Mouse (Mus musculus) gastrocnemius, postnatal 14 days (tissue): ENCODE results near the gene Susd4. TPM values are rescaled to one million over a fixed set of nuclear protein-coding genes. Genes with fewer than 3 reads are reported as not detected.

Source experiments
- DNase-seq: peaks from one replicate; pipeline ENCODE4 v3.0.0; 2021; ENCODE audit warnings: mixed read lengths
- intact Hi-C: fragments of 180-260 bp; cut with DNase I; formaldehyde crosslinking; loops from one replicate; pipeline ENCODE4 v1.15.1; 2025; ENCODE audit warnings: low total_unique reads
- total RNA-seq, 2 experiments: library from RNA; stranded (reverse); gene quantifications; 2 replicates each; pipeline ENCODE4 v1.2.3; 2021

Susd4 gene
- total RNA-seq, 2 experiments from 2014 or later = 1.0 to 1.4 TPM

DNA sequence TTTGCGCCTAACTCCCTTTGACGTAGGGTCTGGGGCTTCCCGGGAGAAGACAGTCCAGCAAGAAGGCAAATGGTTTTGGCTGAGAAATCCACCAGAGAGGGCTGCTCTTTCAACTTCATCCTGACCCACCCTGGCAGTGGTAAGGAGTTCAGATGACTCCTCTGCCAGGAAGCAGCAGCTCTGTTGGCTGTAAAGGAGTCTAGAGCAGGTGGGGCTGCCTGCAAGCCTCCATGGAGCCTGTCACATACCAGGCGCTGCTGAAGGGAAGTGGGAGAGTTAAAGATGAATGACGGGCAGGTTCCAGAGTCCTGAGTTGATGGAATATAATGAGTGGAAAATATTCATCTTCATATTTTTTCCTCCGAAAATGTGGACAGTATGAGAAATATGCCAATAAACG lies 20.1 kb downstream of the Susd4 start:
- no peak for DNase-seq
- intact Hi-C loops = loop anchor here (10.0 kb wide), 1 partner anchor 219 kb away; the partner anchor contains the start of gene Capn8

DNA sequence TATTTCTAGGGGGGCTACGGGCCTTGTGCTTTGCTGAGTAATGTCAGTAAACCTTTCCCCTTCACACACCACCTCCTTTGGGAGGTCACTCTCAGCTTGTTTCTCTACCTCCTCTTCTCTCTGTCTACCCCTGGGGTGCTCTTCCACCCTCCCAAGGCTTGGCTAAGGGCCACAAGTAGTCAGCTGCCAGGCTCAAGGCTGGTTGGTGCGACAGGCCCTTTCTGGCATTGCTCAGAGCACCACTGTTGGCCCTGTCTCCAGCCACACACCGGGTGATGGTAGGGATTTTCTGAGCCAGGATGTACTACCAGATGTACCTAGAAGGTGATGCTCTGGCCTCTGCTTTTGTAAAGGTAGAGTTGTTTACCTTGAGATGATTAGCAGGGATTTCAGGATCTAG lies 21.1 kb downstream of the Susd4 start:
- intact Hi-C loops = loop anchor here (10.0 kb wide), 1 partner anchor 220 kb away; the partner anchor contains the start of gene Capn8
- DNase-seq = no peak

DNA sequence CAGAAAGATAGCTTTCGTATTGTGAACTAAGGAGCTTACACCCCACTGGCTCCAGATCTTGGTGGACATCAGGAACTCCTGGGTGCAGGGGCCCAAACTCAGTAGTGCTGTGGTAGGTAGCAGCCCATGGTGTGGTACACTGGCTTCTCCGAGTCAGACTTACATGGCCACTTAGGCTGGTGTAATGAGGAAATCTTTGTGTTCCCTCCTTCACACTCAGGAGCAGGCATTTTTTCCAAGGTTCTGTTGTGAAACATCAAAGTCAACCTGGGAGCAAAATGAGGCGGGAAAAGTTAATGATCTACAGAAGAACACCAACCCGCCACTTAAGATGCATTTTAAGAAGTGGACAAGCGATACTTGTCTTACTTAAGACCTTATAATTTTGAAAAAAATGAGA lies 21.8 kb downstream of the Susd4 start:
- DNase-seq = no peak
- intact Hi-C loops = loop anchor here (10.0 kb wide), 1 partner anchor 221 kb away; the partner anchor contains the start of gene Capn8

DNA sequence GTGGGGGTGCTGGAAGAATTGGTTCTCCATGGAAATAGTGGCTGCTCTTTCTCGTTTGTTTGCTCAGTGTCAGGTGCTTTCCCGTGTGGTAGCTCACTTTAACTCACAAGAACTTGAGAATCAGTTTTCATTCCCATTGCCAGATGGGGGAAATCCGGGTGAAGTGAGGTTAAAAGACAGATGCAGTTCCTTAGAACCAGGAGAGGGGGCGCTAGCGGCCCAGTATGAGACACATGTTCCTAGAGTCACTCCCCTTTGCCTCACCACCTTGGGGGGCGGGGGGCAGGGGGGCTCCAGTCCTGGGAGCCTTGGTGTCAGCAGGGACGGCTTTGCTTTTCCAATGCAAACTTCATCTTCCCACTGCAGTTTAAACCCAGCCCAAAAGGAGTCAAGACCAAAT lies 23.4 kb downstream of the Susd4 start:
- intact Hi-C loops = loop anchor here (10.0 kb wide), 1 partner anchor 222 kb away; the partner anchor contains the start of gene Capn8
- no peak for DNase-seq

DNA sequence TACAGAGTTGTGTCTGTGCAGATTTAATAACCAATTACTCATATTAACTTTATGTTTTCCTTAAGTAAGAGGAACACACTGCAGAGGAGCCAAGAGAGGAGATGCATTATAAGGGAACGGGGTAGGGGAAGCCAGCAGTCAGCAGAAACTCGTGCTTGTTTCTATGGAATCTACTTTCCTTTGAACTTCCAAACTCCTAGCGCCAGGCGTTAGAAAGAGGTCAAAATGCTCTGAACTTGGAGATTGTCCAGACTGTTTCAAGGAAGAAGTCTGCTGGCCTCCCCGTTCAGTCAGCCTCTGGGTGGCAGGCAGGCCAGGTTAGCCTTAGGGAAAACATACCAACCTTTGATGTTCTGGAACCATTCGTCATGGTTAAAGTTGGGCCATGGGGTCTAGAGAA lies 25.2 kb downstream of the Susd4 start:
- no peak for DNase-seq
- intact Hi-C loops = loop anchor here (10.0 kb wide), 1 partner anchor 224 kb away; the partner anchor contains the start of gene Capn8

DNA sequence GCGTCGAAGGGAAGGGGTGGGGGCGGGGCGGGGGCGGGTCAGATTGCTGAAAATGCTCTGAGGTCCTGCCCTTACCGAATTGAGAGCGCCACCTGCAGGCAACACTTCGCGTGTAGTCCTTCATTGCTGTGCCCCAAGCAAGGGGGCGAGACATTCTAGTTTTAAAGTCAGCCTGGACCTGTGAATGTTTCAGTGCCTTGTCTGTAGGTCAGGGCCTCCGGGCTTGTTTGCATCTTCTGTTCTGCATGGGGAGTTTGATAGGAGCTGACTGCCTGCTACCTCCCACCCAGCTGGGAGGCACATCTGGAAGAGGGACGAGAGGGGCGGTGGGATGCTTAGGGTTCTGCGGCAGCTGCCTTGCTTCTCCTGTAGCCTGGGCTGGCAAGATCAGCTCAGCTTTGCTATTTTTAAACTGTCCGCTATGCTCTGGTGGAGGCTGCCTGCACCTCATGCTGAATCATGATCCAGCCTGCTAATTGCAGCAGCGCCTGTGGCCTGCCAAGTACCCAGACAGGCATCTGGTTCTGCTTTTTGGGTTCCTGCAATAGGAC lies 28.9 kb downstream of the Susd4 start:
- intact Hi-C loops = no loop called here
- peak; percentile 73 for DNase-seq

DNA sequence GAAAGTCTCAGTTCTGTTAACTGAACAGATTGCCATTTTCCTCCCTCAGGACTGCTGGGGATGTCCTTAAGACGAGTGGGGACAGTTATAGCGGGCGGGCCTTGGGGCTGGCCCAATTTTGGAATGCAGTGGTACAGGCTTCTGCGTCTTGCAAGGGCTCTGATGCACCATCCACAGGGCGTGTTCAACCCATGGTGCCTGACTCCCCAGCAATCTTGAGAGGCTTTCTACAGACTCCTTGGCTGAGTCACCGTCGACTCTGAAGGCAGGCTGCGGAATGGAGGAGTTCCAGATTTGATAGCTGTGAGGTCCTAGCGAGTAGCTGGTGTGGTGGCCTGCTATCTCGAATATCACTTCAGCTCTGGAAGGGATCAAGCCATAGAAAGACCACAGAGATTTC lies 30.6 kb downstream of the Susd4 start:
- intact Hi-C loops = no loop called here
- DNase-seq = no peak

DNA sequence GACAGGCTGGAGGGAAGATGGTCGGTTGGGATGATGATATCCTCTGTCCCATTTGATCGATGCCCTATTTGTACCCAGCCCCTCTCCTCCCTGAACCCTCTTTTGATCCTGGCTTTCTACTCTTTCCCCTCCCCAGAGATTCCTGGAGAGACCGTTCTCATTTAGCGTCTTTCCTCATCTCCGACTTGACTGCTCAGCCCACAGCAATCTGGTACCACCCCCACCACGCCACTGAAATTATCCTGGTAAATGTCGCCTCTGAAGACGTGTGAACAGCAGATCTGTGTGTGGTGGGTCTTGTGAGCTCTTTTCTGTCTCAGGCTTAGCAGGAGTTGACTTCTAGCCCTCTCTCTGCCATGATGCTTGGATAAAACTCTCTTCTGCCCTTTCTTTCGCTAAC lies 31.0 kb downstream of the Susd4 start:
- intact Hi-C loops = no loop called here
- DNase-seq = no peak

DNA sequence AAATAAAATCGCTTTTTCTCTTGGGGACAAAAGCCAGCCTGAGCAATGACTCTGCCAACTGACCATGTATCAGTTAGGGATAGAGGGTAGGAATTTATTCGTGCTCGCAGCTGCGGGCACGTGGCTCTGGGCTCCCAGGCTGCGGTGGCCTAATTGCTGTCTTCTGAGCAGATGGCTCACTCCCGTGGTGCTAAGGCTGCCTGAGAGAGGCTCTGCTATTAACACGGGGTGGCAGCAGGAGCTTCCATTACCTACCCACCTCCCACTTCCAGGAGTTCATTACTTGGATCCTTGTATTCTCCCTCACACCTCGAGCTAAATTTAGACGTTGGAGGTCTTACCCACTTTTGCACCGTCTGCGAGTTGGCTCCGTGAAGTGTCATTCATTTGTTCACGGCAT lies 33.4 kb downstream of the Susd4 start:
- intact Hi-C loops = no loop called here
- no peak for DNase-seq

DNA sequence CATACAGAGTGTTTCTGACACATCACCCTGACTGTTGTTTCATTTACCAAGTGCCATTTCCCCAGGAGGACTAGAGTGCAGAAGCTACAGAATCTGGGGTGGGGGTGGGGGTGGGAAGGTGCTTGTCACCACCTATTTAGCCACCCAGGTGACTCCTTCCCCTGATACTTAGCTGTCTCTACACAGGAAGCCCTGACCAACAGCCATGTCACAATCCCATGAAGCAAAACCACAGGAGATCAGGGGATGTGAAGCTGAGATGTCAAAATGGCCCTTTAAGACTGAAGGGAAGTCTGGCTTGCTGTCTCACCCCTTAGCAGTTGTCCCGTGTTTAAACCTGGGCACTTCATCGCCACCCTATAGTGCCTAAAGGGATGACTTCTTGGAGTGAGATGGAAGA lies 37.9 kb downstream of the Susd4 start:
- intact Hi-C loops = no loop called here
- DNase-seq = no peak

DNA sequence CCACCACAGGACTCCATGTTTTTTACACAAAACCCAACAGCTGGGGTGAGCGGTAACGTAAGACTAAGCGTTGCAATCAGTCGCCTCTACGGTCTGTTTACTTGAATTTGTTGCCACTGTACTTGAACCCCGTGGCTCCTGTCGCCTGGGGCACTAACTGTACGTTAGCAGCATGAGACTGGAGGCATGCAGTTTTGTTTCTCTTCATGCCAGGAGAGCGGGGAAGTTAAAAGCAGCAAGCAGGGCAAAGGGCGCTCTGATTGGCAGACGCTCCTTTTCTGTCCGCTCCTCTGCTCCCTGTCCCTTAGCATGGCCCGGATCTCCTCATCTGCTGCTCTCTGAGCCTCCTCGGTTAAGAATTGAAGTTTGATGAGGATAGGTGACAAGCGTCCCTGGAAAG lies 39.2 kb downstream of the Susd4 start:
- no peak for DNase-seq
- intact Hi-C loops = no loop called here

DNA sequence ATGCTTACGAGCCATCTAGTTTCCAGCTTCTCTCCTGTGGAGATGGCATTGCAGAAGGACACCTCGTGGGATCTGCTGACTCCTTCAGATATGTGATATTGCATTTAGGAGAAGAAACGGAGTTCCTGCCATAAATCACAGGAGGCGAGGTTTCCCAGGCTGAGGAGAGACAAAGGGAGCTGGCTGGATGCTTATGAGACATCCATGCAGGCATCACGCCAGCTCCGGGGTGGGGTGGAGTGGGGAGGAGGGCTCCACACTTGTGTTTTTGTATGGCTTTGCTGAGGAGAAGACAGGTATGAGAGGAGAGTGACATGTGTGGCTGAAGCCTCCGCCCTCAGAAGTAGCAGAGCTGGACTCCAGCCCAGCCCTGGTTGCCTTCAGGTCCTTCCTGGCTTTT lies 50.3 kb downstream of the Susd4 start:
- no peak for DNase-seq
- intact Hi-C loops = no loop called here

DNA sequence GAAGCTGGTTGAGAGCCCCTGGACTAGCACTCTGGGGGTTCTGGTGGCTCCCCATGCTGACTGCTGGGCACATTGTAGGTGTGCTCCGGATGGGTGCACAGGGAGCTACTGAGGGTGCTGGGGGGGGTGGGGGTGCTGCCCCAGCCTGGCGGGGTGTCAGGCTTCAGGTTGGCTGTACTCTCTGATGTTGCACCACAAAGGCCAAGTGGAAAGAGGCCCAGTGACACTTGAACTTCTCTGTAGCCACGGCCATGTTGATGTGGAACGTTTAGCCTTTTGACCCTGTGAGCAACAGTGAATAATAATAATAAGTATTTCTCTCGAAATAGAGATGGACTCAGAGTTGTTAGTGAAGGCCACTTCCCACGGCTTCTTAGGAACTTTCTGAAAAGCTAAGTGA lies 50.9 kb downstream of the Susd4 start:
- intact Hi-C loops = no loop called here
- DNase-seq = no peak

DNA sequence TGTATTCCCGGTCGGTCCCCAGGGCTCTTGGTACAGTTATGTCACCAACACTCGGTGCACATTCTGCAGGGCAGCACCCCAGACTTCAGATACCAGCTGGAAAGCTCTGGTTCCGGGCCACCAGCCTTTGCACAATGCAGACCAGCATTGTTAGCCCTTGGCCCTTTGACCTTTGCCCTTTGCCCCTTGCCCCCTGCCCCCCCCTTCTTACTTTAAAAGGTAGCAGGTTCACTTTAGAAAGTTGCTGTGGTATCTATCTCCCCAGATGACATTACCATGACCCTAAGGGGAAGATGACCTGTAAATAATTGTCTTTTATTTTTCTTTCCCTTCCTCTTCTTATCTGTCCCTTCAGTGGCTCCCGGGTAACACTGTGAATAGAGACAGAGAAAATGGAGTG lies 53.4 kb downstream of the Susd4 start:
- no peak for DNase-seq
- intact Hi-C loops = no loop called here

DNA sequence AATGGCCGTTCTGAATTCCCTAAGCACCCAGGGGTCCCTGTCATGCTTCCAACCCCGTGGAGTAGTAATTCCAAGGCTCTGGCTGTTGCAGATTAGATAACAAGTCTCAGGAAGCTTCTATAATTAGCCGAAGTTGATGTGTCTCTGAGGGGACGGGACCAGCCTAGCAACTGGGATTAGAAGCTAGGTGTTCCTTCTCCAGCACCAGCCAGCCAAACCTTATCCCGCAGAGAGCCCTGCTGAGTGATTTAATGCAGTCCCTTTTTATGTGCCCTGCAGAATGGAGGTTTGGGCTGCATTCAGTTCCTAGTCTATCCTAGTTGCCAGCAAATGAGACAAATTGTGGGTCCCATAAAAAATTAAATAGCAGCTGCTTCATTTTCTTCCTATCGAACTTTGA lies 54.0 kb downstream of the Susd4 start:
- intact Hi-C loops = no loop called here
- no peak for DNase-seq

DNA sequence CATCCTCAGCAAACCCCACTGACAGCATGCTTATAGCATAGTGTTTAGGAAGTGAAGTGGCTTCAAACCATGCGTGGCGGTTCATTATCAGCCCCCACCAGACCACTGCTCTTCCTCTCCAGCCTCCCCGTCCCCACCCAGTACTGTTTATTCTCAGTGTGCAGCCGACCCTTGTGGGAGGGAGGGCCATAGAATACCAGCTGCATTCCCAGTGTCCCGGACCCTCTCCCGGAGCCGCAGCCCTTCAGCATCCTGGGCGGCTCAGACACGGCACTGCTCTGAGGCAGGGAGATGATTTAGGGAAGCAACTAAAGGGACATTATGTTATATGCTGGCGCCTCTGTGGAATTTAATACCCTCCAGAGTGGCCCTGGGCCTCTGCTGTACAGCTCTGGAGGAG lies 55.3 kb downstream of the Susd4 start:
- no peak for DNase-seq
- intact Hi-C loops = no loop called here

DNA sequence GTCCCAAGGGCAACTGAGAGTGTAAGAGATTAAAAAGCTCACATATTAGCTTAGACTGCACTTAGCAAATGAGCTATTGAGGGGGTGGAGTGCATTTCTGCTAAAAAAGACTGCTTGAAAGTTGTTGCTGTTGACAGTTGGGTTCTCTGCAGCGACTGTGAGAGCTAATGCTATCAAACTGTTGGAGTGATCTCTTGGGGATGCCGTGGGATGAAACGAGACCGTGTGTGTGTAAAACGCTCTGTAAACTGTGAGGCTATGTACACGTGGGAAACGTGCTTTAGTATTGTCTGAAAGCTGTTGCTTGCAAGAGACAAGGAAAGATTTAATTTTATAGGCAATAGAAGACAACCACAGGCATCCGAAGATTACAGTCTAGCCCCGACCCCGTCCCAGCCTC lies 59.1 kb downstream of the Susd4 start:
- intact Hi-C loops = no loop called here
- no peak for DNase-seq

DNA sequence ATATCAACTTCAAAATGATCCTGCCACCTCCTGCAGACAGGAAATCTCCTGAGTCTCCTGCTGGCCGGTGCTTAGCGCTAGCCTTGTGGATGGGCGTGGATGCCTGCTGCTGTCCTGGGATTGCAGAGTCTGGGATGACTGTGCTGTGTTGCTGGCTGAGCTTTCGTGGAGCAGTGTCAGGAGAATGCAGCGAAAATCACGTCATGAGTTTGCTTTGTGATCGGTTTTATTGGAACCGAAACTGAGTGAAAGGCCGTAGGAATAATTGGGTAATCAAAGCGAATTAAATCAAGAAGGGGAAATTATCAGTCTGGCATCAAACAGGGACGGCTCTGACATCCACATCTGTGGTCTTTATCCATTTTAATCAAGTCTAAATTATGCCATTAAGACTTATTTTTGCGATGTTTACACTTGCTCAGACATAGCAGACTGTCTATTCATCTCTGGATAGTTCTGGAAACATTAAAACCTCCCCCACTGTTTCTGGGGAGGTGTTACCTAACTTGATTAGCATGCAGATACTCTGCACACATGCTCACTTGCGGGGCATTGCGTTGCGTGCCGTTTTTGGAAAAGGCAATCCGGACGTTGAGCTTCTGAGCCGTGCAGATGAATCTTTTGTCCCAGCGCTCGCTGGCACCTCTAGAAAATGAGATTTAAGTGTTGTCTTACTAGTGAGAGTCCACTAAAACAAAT lies 60.2 kb downstream of the Susd4 start:
- no peak for DNase-seq
- intact Hi-C loops = no loop called here

DNA sequence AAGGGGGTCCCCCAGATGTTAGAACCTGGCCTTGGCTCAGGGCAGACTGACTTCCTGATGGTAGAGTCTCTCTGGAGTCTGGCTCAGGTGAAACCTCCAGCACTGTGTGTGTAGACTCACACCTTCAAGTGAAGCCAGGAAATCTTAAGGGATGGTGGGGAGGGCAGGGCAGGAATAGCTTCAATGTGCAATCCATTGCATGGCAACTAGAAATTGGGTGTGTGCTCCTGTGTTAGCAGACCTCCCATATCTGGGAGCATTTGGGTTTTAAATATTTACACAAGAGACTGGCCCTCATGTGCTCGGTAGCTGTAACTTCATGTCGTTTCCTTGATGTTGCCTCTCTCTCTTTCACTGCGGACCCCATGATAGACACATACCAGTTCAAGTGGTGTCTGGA lies 62.9 kb downstream of the Susd4 start:
- intact Hi-C loops = no loop called here
- DNase-seq = no peak

DNA sequence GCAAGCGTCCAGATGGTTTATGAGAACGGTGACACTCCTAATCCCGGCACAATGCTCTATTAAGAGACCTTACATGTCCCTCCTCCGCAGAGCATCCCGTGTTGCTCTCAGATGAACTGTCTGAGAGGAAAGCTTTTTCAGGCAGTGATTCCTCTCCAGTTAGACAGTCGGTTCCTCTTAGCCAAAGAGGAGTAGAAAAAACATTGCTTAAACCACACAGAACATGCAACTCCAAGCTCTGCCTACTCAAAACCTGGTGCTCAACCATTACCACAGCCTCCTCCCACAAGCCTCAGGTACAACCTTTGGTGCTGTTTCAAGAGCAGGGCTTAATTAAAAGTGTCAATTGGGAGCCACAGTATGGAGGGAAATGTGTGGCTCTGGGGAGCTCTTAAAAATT lies 74.4 kb downstream of the Susd4 start:
- intact Hi-C loops = no loop called here
- no peak for DNase-seq

DNA sequence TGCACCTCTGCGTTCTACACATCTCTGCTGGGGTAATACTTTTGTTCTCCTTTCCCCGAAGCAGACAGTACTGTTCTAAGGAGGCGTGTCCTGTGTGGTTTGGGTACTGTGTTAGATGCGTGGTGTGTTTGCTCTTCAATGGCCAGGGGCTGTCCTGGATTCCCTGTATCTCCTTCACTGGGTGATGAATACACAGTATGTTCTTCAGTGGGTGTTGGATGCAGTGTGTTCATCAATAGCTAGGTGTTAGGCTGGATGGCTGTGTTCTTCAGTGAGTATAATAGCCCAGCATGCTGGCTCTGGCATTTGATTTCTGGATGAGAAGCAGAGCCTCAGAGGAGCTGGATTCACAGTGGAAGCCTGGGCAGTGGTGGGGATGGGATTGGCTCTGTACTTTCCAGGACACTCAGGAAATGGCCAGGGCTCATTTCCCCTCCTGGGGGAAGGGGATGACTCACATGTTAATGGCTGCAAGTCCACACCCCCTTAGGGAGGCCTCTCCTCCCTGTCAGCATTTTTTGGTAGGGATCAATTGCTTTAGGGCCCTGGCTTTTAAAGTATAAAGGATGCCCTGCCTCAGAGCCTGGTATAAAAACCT lies 75.8 kb downstream of the Susd4 start:
- peak; percentile 15 for DNase-seq
- intact Hi-C loops = no loop called here
